Mouse (Mus musculus) liver, embryonic 14.5 days (tissue): Measurements from ENCODE around the gene Bpifb9a.

Experiments used
- CTCF ChIP-seq: IDR thresholded peaks from 2 replicates; pipeline ENCODE4 v1.5.1; 2016; ENCODE audit warnings: antibody characterized with exemption, low read depth, control low read depth
- EP300 ChIP-seq: IDR thresholded peaks from 2 replicates; pipeline ENCODE4 v1.6.1; 2016; ENCODE audit warnings: antibody characterized with exemption, low read depth

DNA sequence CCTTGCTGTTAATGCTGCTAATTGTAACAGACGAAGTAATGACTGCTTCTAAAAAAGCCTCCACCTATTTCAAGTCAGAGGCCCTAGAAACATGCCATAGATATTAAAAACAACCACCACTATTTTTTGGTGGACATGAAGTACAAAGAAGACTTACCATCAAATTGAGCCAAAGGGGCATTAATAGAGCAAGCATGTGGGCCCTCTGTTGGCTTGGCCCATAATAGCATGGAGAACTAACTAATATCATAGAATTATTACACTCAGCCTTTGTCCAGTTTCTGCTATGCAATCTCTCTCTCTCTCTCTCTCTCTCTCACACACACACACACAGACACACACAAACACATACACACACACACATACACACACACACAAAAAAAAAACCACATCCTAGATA lies 35.2 kb downstream of the Bpifb9a start:
- TF ChIP-seq CTCF (no peak), EP300 (no peak)
